Mouse (Mus musculus): Measurements from ENCODE around the gene Acot13.
"Not testable (repeated sequence)": the region's sequence is repeated elsewhere in the genome, so short reads cannot be mapped to it uniquely, and the experiment has no call there.

Acot13 gene

DNA sequence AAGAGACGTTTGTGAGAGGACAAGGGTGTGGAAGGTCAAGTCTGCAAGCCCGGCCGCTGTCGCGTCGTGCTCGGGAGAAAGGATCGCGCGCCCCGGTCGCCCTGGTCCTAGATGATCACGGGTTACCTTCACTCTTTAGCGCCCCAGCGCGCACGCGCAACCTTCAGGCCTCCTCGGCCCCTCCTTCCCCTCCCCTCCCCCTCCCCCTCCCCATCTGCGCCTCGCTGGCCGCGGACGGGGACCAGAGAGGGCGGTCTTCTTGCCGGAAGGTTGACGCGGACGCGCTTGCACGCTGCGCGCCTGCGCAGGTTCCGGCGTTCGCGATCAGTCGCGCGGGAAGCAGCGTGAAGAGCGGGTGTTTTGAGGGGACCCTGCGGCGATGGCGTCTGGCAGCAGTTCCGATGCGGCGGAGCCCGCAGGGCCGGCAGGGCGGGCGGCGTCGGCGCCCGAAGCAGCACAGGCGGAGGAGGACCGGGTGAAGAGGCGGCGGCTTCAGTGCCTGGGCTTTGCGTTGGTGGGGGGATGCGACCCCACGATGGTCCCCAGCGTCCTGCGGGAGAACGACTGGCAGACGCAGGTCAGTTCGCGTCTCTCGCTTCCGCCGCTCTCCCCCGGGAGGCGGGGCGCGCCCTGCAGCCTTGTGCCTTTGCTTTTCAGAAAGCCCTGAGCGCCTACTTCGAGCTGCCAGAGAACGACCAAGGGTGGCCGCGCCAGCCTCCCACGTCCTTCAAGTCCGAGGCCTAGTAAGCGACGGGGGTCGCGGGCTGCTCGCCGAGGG, at the start of gene Acot13, which contains the start of gene Tdp2:
Gene Acot13, minus strand, starts transcription at position 188 of the 778 bp plus-strand sequence.
Gene Tdp2, plus strand, starts transcription at position 327 of the 778 bp plus-strand sequence.
- DNase-seq (ENCODE audit: low read depth), result peak; percentile 97

DNA sequence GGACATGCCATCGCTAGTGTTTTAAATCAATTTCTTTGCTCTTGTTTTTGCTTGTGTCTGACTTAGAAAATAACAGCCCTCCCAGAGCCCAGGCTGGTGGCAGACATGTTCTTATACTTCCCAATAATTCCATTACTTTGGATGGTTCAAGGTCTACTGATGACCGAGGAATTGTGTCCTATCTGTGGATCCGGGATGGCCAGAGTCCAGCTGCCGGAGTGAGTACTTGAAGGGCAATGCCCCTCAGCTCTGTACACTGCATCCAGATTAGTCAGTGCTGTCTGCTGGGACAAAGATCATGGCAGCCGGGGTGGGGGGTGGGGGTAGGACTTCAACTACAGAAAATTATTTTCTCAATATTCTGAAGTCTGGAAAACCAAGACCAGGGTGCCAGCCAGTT, 49.4 kb upstream of the Acot13 start:
- no peak for DNase-seq (ENCODE audit: low read depth)

- no peak for DNase-seq (ENCODE audit: low read depth)
Measured at GRCm38 (mm10) chr13:24880208-24880607, 48.9 kb upstream of the Acot13 start.

DNA sequence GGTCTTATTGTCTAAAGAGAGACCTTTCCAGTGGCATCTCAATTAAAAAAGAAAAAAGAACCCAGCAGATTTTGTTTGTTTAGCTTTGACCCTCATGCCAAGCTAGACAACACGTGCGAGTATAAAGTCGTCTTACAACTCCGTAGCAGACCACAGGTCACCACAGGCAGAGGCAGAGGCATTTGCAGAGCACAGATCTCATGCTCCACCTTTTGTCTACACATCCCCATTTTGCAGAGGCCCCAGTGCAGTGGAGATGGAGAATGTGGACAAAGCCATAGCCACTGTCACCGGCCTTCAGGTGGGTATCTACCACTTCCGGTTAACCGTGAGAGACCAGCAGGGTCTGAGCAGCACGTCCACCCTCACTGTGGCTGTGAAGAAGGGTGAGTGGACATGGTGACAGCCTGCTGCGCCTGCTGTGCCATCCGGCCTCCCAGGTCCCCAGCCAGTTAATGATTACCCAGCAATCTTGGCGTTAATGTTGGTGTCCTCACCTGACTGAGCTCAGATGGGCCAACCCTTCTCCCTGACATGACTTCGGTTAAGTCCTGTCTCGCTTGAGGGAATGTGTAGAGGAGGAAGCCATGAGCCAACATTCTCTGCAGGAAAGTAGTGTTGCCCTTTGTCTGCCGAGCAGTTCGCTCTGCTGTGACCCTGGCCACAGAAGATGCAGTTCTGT, 48.2 kb upstream of the Acot13 start:
- no peak for DNase-seq (ENCODE audit: low read depth)

GRCm38 (mm10) chr13:24868233-24868632, 36.9 kb upstream of the Acot13 start:
- DNase-seq (ENCODE audit: low read depth), result no peak

DNA sequence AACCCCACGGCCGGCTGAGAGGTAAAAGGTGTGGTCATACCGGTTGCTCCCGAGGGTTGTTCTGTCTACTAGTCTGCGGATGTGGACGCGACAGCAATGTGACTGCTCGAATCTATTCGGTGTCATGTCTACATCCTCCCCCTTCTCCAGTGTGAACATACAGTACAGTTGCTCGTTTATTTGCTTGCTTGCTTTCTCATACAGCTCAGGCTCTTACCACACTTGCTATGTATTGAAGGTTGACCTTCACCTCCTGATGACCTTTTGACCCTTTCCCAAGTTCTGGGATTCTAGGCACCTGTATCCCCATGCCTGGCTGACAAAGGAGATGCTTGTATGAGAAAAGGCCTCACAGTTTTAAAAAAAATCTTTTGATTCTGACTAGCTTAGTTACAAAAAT, 36.4 kb upstream of the Acot13 start:
- DNase-seq (ENCODE audit: low read depth), result no peak

- DNase-seq (ENCODE audit: low read depth), result no peak
Measured at GRCm38 (mm10) chr13:24866430-24867402, 35.4 kb upstream of the Acot13 start.

DNA sequence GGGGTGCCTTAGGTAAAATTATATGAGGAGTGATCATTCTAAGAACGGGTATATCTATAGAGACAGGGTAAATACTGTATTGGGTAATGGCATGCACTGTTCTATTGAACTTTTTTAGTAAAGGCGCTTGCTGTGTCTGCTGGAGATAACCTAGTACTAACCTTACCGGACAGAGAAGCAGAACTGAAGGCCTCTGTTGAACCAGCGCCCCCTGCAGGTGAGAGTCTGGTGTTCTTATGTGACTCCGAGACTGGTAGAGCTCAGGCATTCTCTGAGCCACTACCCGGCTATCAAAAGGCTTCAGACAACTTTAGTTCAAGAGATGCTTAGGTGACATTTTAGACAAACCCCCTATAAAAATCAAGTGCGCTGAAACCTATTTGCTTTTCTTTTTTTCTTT, 31.2 kb upstream of the Acot13 start:
- DNase-seq (ENCODE audit: low read depth), result peak; percentile 53

GRCm38 (mm10) chr13:24862021-24862420, 30.7 kb upstream of the Acot13 start:
- no peak for DNase-seq (ENCODE audit: low read depth)

DNA sequence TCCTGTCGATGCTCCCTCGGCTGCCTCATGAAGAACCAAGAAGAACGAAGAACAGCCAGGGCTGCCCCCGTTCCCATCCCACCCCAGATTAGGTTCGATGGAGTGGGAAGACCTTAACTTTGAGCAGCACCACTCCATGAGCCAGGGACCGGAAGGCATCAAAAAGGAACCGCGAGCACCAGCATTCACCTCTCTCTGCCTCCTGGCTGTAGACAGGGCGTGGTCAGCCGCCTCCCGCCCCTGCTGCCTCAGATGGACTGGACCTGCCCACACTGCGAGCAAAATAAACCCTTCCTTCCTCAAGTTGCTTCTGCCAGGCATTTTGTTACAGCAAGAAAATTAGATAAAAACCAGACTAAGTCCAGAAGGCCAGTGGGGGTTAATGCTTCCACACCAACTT, 29.7 kb upstream of the Acot13 start:
- no peak for DNase-seq (ENCODE audit: low read depth)

- DNase-seq (ENCODE audit: low read depth), result no peak
Measured at GRCm38 (mm10) chr13:24859115-24859514, 27.8 kb upstream of the Acot13 start.

GRCm38 (mm10) chr13:24852570-24852969, 21.2 kb upstream of the Acot13 start:
- DNase-seq (ENCODE audit: low read depth), result no peak

DNA sequence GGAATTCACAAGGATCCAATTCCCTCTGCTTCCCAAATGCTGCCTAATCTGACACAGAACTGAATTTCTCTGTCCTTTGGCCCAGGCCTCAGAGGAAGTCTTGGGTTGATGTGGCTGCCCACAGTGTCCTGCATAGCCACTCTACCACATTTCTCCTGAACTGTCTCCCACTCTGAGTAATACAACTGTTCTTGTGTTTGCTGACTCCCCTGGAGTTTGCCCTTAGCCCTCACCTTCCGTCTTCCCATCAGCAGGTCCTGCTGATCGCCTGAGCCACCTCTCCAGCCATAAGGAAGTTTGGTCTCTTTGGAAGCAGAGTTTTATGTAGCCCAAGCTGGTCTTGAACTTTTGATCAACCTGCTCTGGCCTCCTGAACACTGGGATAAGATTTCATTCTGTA, 20.6 kb upstream of the Acot13 start:
- DNase-seq (ENCODE audit: low read depth), result no peak

DNA sequence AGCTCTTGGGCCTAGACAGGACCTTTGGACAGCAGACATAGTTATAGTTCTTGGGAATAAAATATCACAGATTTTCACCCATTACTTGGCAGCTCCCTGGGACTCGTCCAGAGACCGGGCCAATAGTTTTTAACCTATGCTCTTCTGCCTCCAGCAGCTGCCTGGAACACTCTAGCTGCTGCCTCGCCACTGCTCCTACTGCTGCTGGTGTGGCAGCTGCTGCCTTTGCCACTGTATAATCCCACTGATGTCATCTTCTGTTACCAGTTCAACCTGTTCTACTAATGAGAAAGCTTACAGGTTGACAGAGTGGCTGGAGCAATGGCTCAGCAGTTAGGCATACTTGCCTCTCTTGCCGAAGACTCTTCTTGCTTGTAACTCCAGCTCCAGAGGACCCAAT, 18.0 kb upstream of the Acot13 start:
- DNase-seq (ENCODE audit: low read depth), result no peak

DNA sequence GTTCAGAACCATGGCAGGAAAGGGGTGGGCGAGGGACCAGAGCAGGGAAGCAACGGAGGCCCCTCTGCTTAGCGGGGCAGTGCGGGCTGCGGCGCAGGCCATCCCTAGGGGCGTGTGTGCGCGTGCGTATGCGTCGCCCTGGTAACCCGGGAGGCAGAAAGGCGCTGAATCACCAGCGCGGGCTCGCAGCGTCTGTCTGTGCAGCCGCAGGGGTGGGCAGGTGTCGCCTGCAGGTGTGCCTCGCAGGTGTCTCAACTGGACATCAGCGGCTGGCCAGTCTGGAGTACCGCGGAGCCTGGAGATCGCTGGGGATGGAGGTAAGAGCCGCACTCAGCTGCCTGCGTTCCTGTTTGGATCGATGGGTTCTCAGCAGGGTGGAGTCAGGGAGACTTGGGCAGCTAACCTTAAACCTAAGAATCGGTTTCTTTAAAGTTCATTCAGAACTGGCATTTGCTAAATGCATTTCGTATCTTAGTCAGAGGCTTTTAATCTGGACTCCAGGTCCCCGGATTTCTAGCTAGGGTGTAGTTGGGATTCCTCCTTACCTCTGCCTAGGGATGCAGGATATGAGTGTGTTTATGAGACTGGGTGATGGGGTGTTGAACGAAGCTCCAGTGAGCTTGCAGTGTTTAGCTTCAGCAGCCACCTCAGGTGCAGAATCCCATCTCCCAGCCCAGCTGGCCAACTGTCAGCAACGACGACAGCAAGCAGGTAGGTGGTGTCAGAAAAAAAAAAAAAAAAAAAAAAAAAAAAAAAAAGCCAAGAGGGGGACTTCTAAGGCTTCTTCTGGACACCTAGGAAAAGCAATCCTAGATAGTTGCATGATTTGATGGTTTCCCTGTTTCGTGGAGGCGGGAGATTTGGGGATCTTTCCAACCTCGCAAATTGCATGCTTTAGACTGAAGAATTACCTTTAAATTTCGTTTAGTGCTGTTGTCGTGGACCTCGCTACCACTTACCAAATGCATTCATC, 13.9 kb upstream of the Acot13 start, which contains the start of gene D130043K22Rik:
Gene D130043K22Rik, plus strand, starts transcription at position 153 of the 973 bp plus-strand sequence.
- DNase-seq (ENCODE audit: low read depth), result no peak

DNA sequence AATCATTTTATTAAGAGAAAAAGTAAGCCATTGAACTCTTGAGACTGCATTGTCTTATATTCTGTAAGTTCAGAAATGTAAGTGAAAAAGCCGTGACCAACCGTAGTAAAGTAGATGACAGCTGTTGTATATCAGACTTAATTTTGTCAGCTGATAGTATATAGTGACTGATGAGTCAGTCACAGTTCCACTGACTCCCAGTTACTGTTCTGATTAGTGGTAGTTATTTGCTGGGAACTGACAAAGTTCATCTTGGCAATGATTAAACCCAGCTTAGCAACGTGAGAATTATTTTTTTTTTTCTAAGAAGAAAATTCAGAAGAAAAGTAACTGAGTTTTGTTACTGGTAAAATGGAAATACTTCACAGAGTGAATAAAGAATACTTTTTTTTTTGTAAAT, 10.4 kb upstream of the Acot13 start:
- no peak for DNase-seq (ENCODE audit: low read depth)

DNA sequence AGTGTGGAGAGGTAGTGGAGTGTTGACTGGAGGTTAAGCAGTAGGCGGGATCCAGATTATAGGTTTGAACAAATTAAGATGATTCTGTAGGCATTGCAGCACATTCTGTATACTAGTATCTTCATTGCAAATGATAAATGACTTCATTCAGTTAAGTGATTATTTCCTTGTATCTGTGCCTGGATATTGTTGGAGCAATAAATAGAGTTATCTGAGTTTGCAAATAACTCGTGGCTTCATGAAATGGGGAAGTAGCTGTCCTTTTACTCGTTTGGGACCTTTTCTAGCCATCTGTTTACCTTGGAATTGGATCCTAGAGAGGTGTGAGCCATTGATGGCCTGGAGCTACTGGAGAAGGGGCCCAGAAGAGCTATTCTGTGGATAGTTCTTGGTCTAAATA, 8.5 kb upstream of the Acot13 start:
- DNase-seq (ENCODE audit: low read depth), result no peak

- DNase-seq (ENCODE audit: low read depth), result not testable (repeated sequence)
Measured at GRCm38 (mm10) chr13:24837765-24838164, 6.4 kb upstream of the Acot13 start.

DNA sequence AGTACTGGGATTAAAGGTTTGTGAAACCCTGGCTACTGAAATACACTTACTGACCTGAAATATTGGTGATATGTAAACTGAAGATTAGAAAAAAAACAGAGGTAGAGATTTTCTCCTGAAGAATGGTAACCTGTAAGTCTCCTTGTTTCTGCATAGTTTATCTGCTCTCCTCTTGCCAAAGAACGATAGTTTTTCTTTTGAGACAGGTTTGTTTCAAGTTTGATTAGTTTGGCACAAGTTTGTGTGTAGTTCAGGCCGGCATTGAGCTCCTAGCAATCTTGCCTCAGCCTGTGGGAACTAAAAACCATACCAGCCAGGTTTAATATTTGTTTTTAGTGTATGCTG, 1.4 kb upstream of the Acot13 start:
- no peak for DNase-seq (ENCODE audit: low read depth)

- peak; percentile 27 for DNase-seq (ENCODE audit: low read depth)
Measured at GRCm38 (mm10) chr13:24832131-24832810, 931 bp upstream of the Acot13 start.
